Mouse (Mus musculus): ENCODE results near the gene Mrps36. TPM values are rescaled to one million over a fixed set of nuclear protein-coding genes. Genes with fewer than 3 reads are reported as not detected.

Mrps36 gene
- polyA plus RNA-seq, 1 experiment = 76.6 TPM

Other genes starting within 250 kb of the Mrps36 start
- 31.6 and 48.4 TPM in 2 replicates for gene Ocln, start 191.9 kb downstream of the Mrps36 start, polyA plus RNA-seq (2012; rRNA removed)
- 22.9 and 25.8 TPM in 2 replicates for gene Marveld2, start 127.7 kb downstream of the Mrps36 start, polyA plus RNA-seq (2012; rRNA removed)
- gene Ak6, start 93.7 kb downstream of the Mrps36 start, polyA plus RNA-seq (2012; rRNA removed) = 45.5 and 46.5 TPM in 2 replicates
- gene Rad17, start 93.6 kb downstream of the Mrps36 start, polyA plus RNA-seq (2012; rRNA removed) = 3.2 and 3.6 TPM in 2 replicates
- 1.4 and 1.9 TPM in 2 replicates for gene Taf9, start 93.1 kb downstream of the Mrps36 start, polyA plus RNA-seq (2012; rRNA removed)
- 0.89 and 1.5 TPM in 2 replicates for gene Ccdc125, start 74.9 kb downstream of the Mrps36 start, polyA plus RNA-seq (2012; rRNA removed)
- 12.5 and 13.9 TPM in 2 replicates for gene Cdk7, start 13.7 kb downstream of the Mrps36 start, polyA plus RNA-seq (2012; rRNA removed)
- gene Cenph, start 31.2 kb upstream of the Mrps36 start, polyA plus RNA-seq (2012; rRNA removed) = 1.8 and 2.4 TPM in 2 replicates
- gene Ccnb1, start 41.9 kb upstream of the Mrps36 start, polyA plus RNA-seq (2012; rRNA removed) = 35.5 and 37.9 TPM in 2 replicates
- 38.8 and 49.6 TPM in 2 replicates for gene Slc30a5, start 88.8 kb upstream of the Mrps36 start, polyA plus RNA-seq (2012; rRNA removed)

Data from large intestine, adult 2 months (tissue).